Mouse (Mus musculus): ENCODE measurements at regions not wholly inside any gene's neighbourhood (a gene's known extent, or its start where the extent isn't known, plus 50 kb on each side); places are given as distances from the start of the nearest gene placed in this dataset.

GRCm38 (mm10) chr10:72298824-72299551, 355.7 kb upstream of the Zwint start:
- no peak for ATAC-seq (replicated peaks; ENCODE audit: poor library complexity)

DNA sequence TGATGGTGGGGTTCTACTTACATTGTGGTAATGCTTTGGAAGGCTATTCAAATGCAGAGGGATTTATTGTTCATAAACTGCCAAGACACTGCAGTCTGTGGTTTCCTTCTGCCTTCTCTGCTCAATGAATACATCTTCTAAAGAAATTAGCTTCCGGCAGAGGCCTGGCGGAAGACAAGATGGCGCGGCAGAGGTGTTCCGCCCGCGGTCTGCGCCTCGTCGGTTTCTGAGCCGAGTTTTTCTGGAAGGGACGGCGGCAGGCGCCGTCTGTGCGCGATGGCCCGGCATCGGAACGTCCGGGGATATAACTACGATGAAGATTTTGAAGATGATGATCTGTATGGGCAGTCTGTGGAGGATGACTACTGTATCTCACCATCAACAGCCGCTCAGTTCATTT, 345.6 kb upstream of the Zwint start:
- peak; percentile 72 for ATAC-seq (replicated peaks; ENCODE audit: poor library complexity)

DNA sequence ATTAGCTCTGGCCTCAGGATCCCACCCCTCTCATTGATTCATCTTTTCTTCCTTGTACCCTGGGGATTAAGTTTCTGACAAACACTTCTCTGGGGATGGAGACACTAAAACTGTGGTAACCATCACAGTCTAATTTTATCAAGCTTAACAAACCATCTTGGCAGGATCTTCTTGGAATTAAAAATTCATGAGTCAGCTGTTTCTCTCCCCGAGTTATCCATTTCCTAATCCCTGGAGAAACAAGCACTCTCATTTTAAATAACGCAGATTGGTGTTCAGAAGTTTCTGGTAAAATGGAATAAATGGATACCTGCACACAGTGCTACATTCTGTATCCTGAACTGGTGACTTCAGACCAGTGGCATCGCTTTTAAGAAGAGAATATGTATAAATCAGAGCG, 336.3 kb upstream of the Zwint start:
- ATAC-seq (replicated peaks; ENCODE audit: poor library complexity): no peak

GRCm38 (mm10) chr10:72320307-72320706, 334.3 kb upstream of the Zwint start:
- ATAC-seq (replicated peaks; ENCODE audit: poor library complexity): no peak

- ATAC-seq (replicated peaks; ENCODE audit: poor library complexity): no peak
These were observed 328.0 kb upstream of the Zwint start for GRCm38 (mm10) chr10:72326624-72327023.

DNA sequence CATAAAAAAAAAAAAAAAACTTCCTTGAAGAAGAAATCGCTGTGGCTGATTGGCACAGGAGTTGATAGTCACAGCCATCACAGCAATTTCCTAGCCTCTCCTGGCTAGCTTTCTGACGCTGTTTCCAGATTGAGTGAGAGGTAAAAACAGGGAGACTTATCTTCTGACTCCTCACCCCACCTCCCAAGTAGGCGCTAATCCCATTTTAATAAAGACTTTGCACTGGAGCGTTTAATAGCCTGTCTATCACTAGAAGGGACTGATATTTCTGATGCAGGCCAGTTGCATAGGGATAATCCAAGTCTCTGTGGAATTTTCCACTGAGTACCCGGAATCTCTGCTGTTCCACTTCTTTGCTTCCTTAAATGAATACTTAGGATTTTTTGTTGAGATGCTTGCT, 307.4 kb upstream of the Zwint start:
- ATAC-seq (replicated peaks; ENCODE audit: poor library complexity): no peak

- peak; percentile 96 for ATAC-seq (replicated peaks; ENCODE audit: poor library complexity)
These were observed 306.5 kb upstream of the Zwint start for GRCm38 (mm10) chr10:72347949-72348663.

DNA sequence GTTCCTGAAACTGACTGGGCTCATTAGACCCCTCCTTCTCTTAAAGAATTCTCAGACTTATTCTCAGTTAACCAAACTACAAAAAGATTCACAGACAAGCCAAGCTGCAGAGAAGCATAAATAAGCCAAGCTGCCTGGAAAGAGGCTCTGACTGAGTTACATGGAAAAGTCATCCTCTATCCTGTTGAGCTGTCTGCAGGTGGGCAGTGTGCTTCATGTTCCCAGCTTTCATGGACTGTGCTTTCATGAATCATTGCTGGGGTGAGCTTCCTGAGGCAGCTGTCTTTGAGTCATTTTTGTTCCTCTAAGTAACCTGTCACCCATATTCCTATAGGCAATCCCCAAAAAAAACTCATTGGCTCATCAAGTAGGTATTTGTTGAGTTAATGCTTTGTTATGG, 301.8 kb upstream of the Zwint start:
- ATAC-seq (replicated peaks; ENCODE audit: poor library complexity): no peak

DNA sequence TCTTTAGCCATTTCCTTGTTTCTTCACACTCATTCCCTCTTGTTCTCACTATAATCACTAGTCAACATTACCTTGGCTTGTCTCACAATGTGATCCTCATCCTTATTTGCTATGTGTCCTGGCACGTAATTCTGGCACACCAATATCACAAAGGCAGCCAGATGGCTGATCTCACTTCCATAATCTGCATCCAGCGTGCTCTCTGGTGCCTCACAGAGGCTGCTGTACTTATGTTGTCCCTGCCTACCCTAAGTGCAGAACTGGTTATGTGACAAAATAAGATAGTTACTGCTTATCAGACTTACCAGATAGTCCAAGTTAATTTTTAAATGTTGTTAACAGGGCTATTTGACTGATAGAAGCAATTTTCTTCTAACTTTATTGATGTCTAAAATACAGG, 301.1 kb upstream of the Zwint start:
- ATAC-seq (replicated peaks; ENCODE audit: poor library complexity): no peak

GRCm38 (mm10) chr10:72383351-72383750, 271.3 kb upstream of the Zwint start:
- no peak for ATAC-seq (replicated peaks; ENCODE audit: poor library complexity)

DNA sequence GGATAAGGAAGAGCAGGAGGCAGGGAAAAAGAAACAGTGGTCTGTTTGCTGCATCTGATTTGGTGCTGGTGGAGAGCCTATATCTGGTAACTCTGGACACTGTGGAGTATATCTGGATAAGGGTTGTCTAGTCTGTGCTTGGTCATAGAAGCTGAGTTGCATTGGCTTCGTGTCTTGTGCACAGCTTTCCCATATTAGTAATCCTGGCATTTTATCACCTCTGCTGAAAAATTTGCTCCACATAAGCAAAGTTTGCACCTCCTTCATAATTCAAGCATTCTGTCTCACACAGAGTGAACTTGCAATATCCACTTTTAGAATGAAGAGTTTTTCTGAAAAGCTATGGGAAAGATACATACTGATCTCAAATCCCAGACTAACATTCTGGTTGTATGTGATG, 269.8 kb upstream of the Zwint start:
- ATAC-seq (replicated peaks; ENCODE audit: poor library complexity): no peak

DNA sequence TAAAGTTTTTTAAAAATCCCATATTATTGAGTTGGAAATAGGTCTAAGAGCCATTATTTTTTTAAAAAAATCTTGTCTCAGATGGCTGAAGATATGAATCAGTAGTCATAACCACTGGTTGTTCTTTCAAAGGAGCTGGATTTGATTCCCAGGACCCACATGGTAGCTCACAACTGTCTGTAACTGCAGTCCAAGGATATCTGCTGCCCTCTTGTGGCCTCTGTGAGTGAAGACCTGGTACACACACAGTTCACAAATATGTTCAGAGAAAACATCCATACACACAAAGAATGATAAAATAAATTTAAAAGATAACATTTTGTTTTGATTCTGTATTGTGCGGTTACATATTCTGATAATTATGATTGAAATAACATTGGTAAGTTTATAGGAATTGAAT, 263.2 kb upstream of the Zwint start:
- ATAC-seq (replicated peaks; ENCODE audit: poor library complexity): no peak; the same call in 1 of the 2 replicates

GRCm38 (mm10) chr10:72393279-72394041, 261.2 kb upstream of the Zwint start:
- ATAC-seq (replicated peaks; ENCODE audit: poor library complexity): no peak

- ATAC-seq (replicated peaks; ENCODE audit: poor library complexity): no peak
These were observed 260.3 kb upstream of the Zwint start for GRCm38 (mm10) chr10:72394367-72394766.

- ATAC-seq (replicated peaks; ENCODE audit: poor library complexity): no peak
These were observed 251.4 kb upstream of the Zwint start for GRCm38 (mm10) chr10:72403290-72403689.

DNA sequence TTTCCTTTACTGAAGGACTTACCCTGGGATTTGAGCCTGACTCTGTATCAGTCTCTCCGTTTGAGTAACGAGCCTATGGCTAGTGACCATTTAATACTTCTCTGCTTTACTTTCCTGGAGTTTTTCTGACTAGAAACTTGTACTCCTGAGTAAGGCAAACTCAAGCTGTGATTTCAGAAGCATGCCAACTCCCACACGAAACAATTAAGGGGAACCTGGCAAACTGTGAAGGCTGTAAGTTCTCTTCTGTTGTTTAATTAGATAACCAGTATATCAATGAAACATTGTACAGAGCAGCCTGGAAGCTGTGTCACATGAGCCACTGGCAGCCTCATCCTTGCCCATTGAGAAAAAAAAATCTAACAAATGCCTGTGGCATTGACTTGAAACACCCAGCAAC, 244.3 kb upstream of the Zwint start:
- no peak for ATAC-seq (replicated peaks; ENCODE audit: poor library complexity)

DNA sequence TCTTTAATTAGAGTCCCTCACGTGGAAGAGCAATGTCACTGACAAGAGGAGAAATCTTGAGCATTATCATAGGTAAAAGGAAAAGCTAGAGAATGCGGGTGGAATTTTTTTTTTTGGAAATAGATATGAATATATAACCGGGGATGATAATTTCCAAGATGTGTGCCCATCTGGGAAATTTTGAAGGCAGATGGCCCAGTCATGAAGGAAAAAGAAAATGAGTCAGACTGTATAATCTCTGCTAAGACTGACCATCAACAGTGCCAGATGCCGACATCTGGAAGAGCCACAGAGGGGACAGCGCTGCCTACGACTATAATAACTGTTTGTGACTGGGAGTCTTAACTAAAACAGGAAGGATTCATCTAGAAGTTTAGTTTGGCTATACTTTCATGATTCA, 243.0 kb upstream of the Zwint start:
- ATAC-seq (replicated peaks; ENCODE audit: poor library complexity): no peak

GRCm38 (mm10) chr10:72454629-72455028, 200.0 kb upstream of the Zwint start:
- ATAC-seq (replicated peaks; ENCODE audit: poor library complexity): peak; percentile 50

DNA sequence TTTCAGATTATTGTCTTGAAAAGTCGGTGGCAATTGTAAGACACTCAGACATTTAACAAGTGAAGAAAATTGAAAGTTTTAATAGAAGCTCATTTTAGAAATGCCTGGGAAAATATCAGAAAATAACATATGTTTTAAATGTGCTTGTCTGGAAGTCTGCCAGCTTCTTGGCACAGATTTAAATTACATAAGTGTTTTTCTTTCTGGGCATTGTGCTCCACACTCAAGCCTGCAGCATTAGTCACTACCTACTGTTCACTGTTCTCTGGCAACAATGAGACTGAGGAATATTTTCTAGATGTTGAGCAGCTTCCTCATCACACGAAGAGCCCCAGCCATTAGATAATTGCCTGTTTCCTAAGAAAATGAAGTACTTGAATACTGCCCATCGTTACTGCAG, 170.3 kb upstream of the Zwint start:
- no peak for ATAC-seq (replicated peaks; ENCODE audit: poor library complexity)

DNA sequence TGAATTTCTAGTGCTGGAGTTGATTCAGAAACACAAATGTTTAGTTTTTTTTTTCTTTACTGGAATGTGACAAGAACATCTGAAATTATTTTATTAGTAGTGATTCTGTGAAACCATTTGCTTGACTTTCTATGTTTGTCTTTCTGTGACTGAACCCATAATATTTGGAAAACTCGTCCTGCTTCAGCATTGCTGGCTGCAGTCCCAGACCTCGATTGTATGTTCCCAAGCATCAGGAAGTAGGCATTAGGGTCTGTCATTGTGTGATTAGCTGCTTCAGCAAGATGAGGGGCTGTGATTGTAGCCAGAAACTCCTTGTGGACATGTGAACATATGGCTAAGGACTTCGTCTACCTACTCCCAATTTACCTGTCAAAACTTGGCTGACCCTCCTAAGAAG, 122.2 kb upstream of the Zwint start:
- ATAC-seq (replicated peaks; ENCODE audit: poor library complexity): no peak

- ATAC-seq (replicated peaks; ENCODE audit: poor library complexity): no peak
These were observed 121.2 kb upstream of the Zwint start for GRCm38 (mm10) chr10:72533427-72533826.

- no peak for ATAC-seq (replicated peaks; ENCODE audit: poor library complexity)
These were observed 120.8 kb upstream of the Zwint start for GRCm38 (mm10) chr10:72533859-72534258.
